Mouse (Mus musculus): ENCODE measurements around the gene Cdc42bpg. TPM values are rescaled to one million over a fixed set of nuclear protein-coding genes. Genes with fewer than 3 reads are reported as not detected.
A peak's percentile ranks its signal among the peaks of the same experiment; 100 is the strongest.
"Not testable (repeated sequence)": the region's sequence is repeated elsewhere in the genome, so short reads cannot be mapped to it uniquely, and the experiment has no call there.

Cdc42bpg gene
- total RNA-seq, 2 experiments from 2014 or later: 6.4 to 8.8 TPM

GRCm38 (mm10) chr19:6296551-6297210 lies 9.6 kb upstream of the Cdc42bpg start:
- DNase-seq (ENCODE audit: low spot score): no peak

GRCm38 (mm10) chr19:6297641-6298040 lies 8.6 kb upstream of the Cdc42bpg start:
- DNase-seq (ENCODE audit: low spot score): peak; percentile 74

GRCm38 (mm10) chr19:6299003-6299402 lies 7.3 kb upstream of the Cdc42bpg start:
- no peak for DNase-seq (ENCODE audit: low spot score)

- peak; percentile 30 for DNase-seq (ENCODE audit: low spot score)
Measured at GRCm38 (mm10) chr19:6299450-6300267, 6.6 kb upstream of the Cdc42bpg start.

GRCm38 (mm10) chr19:6300402-6300841 lies 5.8 kb upstream of the Cdc42bpg start:
- peak; percentile 44 for DNase-seq (ENCODE audit: low spot score)

GRCm38 (mm10) chr19:6302114-6302513 lies 4.1 kb upstream of the Cdc42bpg start:
- no peak for DNase-seq (ENCODE audit: low spot score)

GRCm38 (mm10) chr19:6302522-6302921 lies 3.7 kb upstream of the Cdc42bpg start:
- DNase-seq (ENCODE audit: low spot score): peak; percentile 70

GRCm38 (mm10) chr19:6303831-6304230 lies 2.4 kb upstream of the Cdc42bpg start:
- DNase-seq (ENCODE audit: low spot score): no peak

GRCm38 (mm10) chr19:6304787-6305516 lies 1.3 kb upstream of the Cdc42bpg start:
- peak; percentile 95 for DNase-seq (ENCODE audit: low spot score)

GRCm38 (mm10) chr19:6305517-6306115 lies 640 bp upstream of the Cdc42bpg start:
- DNase-seq (ENCODE audit: low spot score): no peak

- peak; percentile 70 for DNase-seq (ENCODE audit: low spot score)
Measured at GRCm38 (mm10) chr19:6306586-6306985, 330 bp downstream of the Cdc42bpg start.

- no peak for DNase-seq (ENCODE audit: low spot score)
Measured at GRCm38 (mm10) chr19:6307733-6308531, 1.7 kb downstream of the Cdc42bpg start.

- DNase-seq (ENCODE audit: low spot score): no peak
Measured at GRCm38 (mm10) chr19:6310181-6310580, 3.9 kb downstream of the Cdc42bpg start.

- DNase-seq (ENCODE audit: low spot score): not testable (repeated sequence)
Measured at GRCm38 (mm10) chr19:6311783-6312182, 5.5 kb downstream of the Cdc42bpg start.

GRCm38 (mm10) chr19:6313796-6314195 lies 7.5 kb downstream of the Cdc42bpg start:
- DNase-seq (ENCODE audit: low spot score): no peak

GRCm38 (mm10) chr19:6314513-6314912 lies 8.3 kb downstream of the Cdc42bpg start:
- no peak for DNase-seq (ENCODE audit: low spot score)

GRCm38 (mm10) chr19:6315573-6315972 lies 9.3 kb downstream of the Cdc42bpg start:
- no peak for DNase-seq (ENCODE audit: low spot score)

- DNase-seq (ENCODE audit: low spot score): no peak
Measured at GRCm38 (mm10) chr19:6318145-6318544, 11.9 kb downstream of the Cdc42bpg start.

GRCm38 (mm10) chr19:6321358-6321757 lies 15.1 kb downstream of the Cdc42bpg start:
- DNase-seq (ENCODE audit: low spot score): no peak

GRCm38 (mm10) chr19:6321786-6322621 lies 15.7 kb downstream of the Cdc42bpg start:
- DNase-seq (ENCODE audit: low spot score): no peak
